Mouse (Mus musculus) kidney, embryonic 14.5 days (tissue): ENCODE measurements around the gene Rpl5. TPM values are rescaled to one million over a fixed set of nuclear protein-coding genes. Genes with fewer than 3 reads are reported as not detected.
A peak's percentile ranks its signal among the peaks of the same experiment; 100 is the strongest.

Experiments used
- ATAC-seq: fragments of 200-750 bp; cut with Nextera tagmentation; 2 replicates; pipeline ENCODE4 v1.8.0; 2017; ENCODE audit warnings: moderate number of reproducible peaks, mild to moderate bottlenecking, moderate TSS enrichment, moderate library complexity; ENCODE audit not compliant: low FRiP score, low TSS enrichment
- H3K27ac ChIP-seq: fragments of 300-500 bp; sonication (generic); 2 replicates; pipeline ENCODE4 v1.5.1; 2014; ENCODE audit warnings: low read depth, mild to moderate bottlenecking, low read length, moderate library complexity, mixed read lengths
- H3K27me3 ChIP-seq: fragments of 300-500 bp; sonication (generic); 2 replicates; pipeline ENCODE4 v1.6.1; 2014; ENCODE audit warnings: mild to moderate bottlenecking, low read length; ENCODE audit not compliant: control insufficient read depth, insufficient read depth
- H3K36me3 ChIP-seq: fragments of 300-500 bp; sonication (generic); 2 replicates; pipeline ENCODE4 v1.6.1; 2014; ENCODE audit warnings: low read length, mixed read lengths; ENCODE audit not compliant: control insufficient read depth, insufficient read depth
- H3K4me1 ChIP-seq: fragments of 300-500 bp; sonication (generic); 2 replicates; pipeline ENCODE4 v1.6.1; 2014; ENCODE audit warnings: low read length, mixed read lengths; ENCODE audit not compliant: control insufficient read depth, insufficient read depth
- H3K4me2 ChIP-seq: fragments of 300-500 bp; sonication (generic); replicated peaks from 2 replicates; pipeline ENCODE4 v1.6.1; 2014; ENCODE audit warnings: low read depth, mild to moderate bottlenecking, low read length
- H3K4me3 ChIP-seq: fragments of 300-500 bp; sonication (generic); 2 replicates; pipeline ENCODE4 v1.5.1; 2014; ENCODE audit warnings: mild to moderate bottlenecking, low read length
- H3K9ac ChIP-seq: fragments of 300-500 bp; sonication (generic); 2 replicates; pipeline ENCODE4 v1.6.1; 2014; ENCODE audit warnings: low read depth, mild to moderate bottlenecking, low read length, moderate library complexity
- H3K9me3 ChIP-seq: fragments of 300-500 bp; sonication (generic); 2 replicates; pipeline ENCODE4 v1.6.1; 2016; ENCODE audit warnings: low read length; ENCODE audit not compliant: control insufficient read depth
- WGBS: fragments of 180-500 bp; shearing (Covaris S2); extraction: QIAGEN DNeasy Blood & Tissue Kit; methylation state at CpG from one replicate; pipeline ENCODE4 v1.1.7; 2014; 5-methylcytosine and 5-hydroxymethylcytosine counted together
- polyA plus RNA-seq: library from polyadenylated mRNA; unstranded; fragments of >200 nt; fragmentation: Nextera tagmentation; extraction: Ambion mirVana; gene quantifications from 2 replicates; pipeline ENCODE4 v1.2.1, GENCODE M21; 2014

Rpl5 gene
- polyA plus RNA-seq, 1 experiment from 2014 or later, result 92.5 TPM

DNA sequence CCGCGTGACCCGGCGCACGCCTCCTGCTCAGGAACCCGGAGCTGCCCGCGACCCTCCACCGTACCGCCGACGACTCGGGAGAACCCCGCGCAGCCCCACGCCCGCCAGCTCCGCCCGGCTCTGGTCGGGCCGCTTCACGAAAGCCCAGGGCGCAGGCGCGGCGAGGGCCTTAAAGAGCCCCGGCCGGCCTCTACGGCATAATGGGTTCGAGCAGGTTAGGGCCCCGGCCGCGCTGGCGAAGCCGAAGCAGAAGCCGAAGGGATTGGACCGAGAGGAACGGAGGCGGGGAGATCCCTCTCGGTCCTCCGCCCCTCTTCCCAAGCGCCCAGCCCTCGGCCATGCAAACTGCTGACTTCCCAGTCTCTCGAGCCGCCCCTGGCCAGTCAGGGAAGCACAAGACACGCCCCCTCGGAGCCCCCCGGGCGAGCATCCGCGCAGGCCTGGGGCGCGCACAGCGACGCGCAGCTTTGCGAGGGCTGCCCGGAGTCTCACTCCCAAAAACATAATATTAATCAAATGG, 31.3 kb upstream of the Rpl5 start:
- Histone ChIP-seq H3K4me2 (peak overlapping the region; percentile 47), H3K36me3 (no peaks in the 10 kb centered on the region), H3K9ac (peak overlapping the region; percentile 90), H3K27me3 (no peaks in the 10 kb centered on the region), H3K4me3 (peak overlapping the region; percentile 82), H3K4me1 (peaks cover 21% of the 10 kb centered on the region), H3K27ac (peak overlapping the region; percentile 96), H3K9me3 (no peaks in the 10 kb centered on the region)
- ATAC-seq, result peak; percentile 99
- under 1% methylated on average over 57 of the region's 58 CpGs for WGBS

DNA sequence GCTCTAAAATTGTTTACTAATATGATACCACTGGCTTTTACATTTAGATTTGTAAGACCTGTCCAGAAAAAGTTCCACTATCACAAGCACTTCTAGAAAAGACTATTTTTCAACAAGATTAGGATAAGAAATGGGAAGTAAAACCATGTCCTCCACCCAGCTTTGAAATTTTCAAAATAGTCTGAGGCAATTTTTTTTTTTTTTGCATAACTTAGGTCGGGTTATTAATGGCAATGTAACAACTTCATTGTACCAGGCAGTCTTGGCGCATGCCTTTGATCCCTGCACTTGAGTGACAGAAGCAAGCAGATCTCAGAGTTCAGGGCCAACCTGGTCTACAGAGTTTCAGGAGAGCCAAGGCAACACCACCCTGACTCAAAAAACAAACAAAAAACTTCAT, 30.6 kb upstream of the Rpl5 start:
- 50% methylated on average over 2 of the region's 2 CpGs for WGBS
- H3K4me3 ChIP-seq, result no peak overlapping the region

DNA sequence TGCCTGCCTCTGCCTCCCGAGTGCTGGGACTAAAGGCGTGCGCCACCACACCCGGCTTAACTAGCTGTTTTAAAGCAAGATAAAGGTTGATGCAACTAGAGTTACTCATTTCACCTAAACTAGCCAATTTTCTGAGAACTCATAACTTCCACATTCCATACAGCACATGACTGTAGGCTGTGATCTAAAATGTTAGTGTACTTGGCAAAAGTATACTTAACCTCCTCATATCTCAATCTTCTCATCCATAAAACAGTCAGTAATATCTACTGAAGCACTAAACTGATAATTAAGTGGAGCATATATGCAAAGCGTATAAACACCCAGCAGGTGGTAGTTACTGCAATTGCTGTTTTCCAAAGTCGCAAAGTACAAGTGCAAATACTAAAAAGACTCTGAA, 27.0 kb upstream of the Rpl5 start:
- 92% methylated on average over 6 of the region's 6 CpGs for WGBS
- no peak overlapping the region for H3K4me2 ChIP-seq
- H3K4me3 ChIP-seq, result no peak overlapping the region
- no peak overlapping the region for H3K27ac ChIP-seq
- H3K9me3 ChIP-seq, result no peaks in the 10 kb centered on the region
- H3K27me3 ChIP-seq, result no peaks in the 10 kb centered on the region
- no peaks in the 10 kb centered on the region for H3K4me1 ChIP-seq
- no peak overlapping the region for H3K9ac ChIP-seq
- no peak for ATAC-seq
- no peaks in the 10 kb centered on the region for H3K36me3 ChIP-seq

More for the DNA sequence above, 30.6 kb upstream of the Rpl5 start:
- Histone ChIP-seq H3K9ac (no peak overlapping the region), H3K4me2 (peak overlapping the region; percentile 47), H3K27ac (no peak overlapping the region), H3K36me3 (no peaks in the 10 kb centered on the region), H3K4me1 (peaks cover 17% of the 10 kb centered on the region), H3K9me3 (no peaks in the 10 kb centered on the region), H3K27me3 (no peaks in the 10 kb centered on the region)
- ATAC-seq, result no peak

DNA sequence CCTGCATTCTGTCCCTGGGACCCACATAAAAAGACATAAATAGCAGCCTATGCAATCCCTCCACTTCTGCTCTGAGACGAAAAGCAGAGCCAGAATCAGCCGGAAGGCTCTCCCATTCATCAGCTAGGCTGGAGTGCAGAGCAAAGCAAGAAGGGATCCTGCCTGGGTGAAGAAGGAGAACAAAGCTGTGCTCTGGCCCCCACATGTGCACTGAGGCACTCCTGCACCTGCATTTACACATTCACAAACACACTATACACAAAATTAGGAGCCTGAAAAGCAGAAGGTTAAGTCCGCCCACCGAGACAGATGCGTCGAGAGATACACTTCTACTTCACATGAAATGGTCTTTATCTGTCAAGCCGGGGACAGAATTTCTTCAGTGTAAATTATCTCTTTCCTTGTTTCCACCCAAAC, 26.4 kb upstream of the Rpl5 start:
- Histone ChIP-seq H3K27me3 (no peaks in the 10 kb centered on the region), H3K27ac (no peak overlapping the region), H3K4me2 (no peak overlapping the region), H3K9ac (no peak overlapping the region), H3K9me3 (no peaks in the 10 kb centered on the region), H3K4me3 (no peak overlapping the region), H3K4me1 (no peaks in the 10 kb centered on the region), H3K36me3 (no peaks in the 10 kb centered on the region)
- WGBS, result 76% methylated on average over 7 of the region's 7 CpGs
- ATAC-seq, result no peak

DNA sequence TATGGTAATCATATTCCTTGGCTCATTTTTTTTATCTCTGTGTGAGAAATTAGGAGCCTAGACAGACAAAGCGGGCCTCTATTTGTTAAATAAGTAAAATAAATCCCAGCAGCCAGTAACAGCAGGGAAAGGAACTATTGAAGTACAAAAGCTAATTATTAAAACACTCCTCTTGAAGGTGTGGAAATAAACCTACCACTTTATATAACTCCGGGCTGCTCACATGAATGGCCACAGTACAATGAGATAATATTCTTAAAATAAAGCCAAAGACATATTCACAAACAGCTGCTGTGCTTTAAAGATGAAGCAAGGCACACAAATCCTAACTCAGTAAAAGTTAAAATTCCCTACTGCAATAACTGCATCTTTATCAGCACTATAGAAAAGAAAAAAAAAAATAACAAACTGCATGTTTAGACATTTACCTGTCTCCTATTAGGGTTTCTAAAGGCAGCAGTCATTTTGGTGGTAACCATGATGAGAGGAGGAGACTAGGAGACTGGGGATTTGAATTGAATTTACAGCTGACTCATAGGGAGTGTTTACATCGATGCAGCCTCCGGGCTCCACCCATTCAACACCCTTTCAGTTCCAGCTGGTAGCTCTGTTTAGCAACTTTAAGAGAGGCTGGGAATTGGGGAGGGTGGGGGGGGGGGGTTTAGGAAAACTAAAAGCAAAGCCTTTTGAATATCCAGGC, 25.6 kb upstream of the Rpl5 start, which contains the start of gene Evi5:
Gene Evi5, minus strand, starts transcription at position 547 of the 700 bp plus-strand sequence.
- 45% methylated on average over 4 of the region's 4 CpGs for WGBS
- H3K9me3 ChIP-seq, result no peaks in the 10 kb centered on the region
- H3K36me3 ChIP-seq, result no peaks in the 10 kb centered on the region
- no peaks in the 10 kb centered on the region for H3K4me1 ChIP-seq
- H3K4me2 ChIP-seq, result no peak within 1 kb of the TSS
- H3K4me3 ChIP-seq, result no peak within 1 kb of the TSS
- H3K9ac ChIP-seq, result no peak within 1 kb of the TSS
- no peak within 1 kb of the TSS for H3K27ac ChIP-seq
- H3K27me3 ChIP-seq, result no peaks in the 10 kb centered on the region
- ATAC-seq, result no peak

DNA sequence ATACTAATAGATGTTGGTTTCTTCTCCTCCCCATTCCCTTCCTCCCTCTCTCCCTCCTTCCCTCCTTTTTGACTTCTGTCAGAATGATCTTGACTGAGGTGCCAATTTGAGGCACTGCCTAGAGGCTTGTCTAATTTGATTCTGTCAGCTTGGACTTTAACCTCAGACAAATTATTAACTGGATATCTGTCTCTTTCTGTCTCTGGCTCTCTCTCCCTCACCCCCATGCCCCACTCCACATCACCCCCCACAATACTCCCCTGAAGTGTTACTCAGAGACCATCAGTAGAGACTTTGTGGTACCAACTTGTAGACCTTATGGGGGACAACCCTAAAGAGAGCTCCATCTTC, 25.1 kb upstream of the Rpl5 start:
- ATAC-seq, result no peak
- H3K4me3 ChIP-seq, result no peak overlapping the region
- no peak overlapping the region for H3K9ac ChIP-seq
- no peak overlapping the region for H3K4me2 ChIP-seq
- no peaks in the 10 kb centered on the region for H3K36me3 ChIP-seq
- H3K27me3 ChIP-seq, result no peaks in the 10 kb centered on the region
- H3K9me3 ChIP-seq, result no peaks in the 10 kb centered on the region
- no peaks in the 10 kb centered on the region for H3K4me1 ChIP-seq
- H3K27ac ChIP-seq, result no peak overlapping the region

DNA sequence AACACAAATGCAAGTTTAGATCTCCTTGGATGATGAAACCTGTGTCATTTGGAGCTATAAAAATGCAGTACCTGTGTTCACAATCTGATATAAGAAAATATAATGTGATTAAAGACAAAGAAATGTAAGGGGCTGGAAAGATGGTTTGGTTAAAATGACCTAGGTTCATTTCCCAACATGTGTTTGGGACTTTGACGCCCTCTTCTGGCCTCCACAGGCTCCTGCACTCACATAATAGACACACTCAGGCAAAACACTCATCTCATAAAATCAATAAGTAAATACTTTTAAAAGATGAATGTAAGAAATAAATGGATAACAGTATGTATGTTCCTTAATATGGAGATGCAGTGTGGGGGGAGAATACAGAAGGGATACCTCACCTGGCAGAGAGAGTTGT, 23.2 kb upstream of the Rpl5 start:
- no peaks in the 10 kb centered on the region for H3K36me3 ChIP-seq
- no peaks in the 10 kb centered on the region for H3K4me1 ChIP-seq
- no peaks in the 10 kb centered on the region for H3K27me3 ChIP-seq
- no peak for ATAC-seq
- H3K27ac ChIP-seq, result no peak overlapping the region
- no peak overlapping the region for H3K4me3 ChIP-seq
- no peak overlapping the region for H3K9ac ChIP-seq
- H3K9me3 ChIP-seq, result no peaks in the 10 kb centered on the region
- 75% methylated on average over 1 of the region's 1 CpGs for WGBS
- no peak overlapping the region for H3K4me2 ChIP-seq

DNA sequence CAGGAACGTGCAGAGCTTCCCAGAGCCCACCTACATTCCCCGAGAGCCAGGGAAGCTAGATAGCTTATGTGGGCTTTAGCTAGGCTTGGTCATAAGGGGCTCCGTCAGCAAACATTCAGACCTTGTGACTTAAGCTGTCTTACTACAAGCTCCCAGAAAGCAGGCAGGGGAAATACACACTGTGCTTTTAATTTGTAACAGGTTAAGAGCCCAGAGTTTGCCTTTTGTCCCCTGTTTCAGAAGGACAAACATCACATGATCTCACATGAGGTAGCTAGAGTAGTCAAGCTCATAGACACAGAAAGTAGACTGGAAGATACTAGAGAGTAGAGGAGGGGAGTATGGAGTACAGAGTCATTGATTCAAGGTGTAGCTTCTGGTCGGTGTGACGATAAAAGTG, 19.6 kb upstream of the Rpl5 start:
- Histone ChIP-seq H3K9ac (no peak overlapping the region), H3K4me1 (no peaks in the 10 kb centered on the region), H3K27ac (no peak overlapping the region), H3K9me3 (no peaks in the 10 kb centered on the region), H3K4me2 (no peak overlapping the region), H3K4me3 (no peak overlapping the region), H3K27me3 (no peaks in the 10 kb centered on the region), H3K36me3 (no peaks in the 10 kb centered on the region)
- no peak for ATAC-seq
- 84% methylated on average over 5 of the region's 5 CpGs for WGBS

DNA sequence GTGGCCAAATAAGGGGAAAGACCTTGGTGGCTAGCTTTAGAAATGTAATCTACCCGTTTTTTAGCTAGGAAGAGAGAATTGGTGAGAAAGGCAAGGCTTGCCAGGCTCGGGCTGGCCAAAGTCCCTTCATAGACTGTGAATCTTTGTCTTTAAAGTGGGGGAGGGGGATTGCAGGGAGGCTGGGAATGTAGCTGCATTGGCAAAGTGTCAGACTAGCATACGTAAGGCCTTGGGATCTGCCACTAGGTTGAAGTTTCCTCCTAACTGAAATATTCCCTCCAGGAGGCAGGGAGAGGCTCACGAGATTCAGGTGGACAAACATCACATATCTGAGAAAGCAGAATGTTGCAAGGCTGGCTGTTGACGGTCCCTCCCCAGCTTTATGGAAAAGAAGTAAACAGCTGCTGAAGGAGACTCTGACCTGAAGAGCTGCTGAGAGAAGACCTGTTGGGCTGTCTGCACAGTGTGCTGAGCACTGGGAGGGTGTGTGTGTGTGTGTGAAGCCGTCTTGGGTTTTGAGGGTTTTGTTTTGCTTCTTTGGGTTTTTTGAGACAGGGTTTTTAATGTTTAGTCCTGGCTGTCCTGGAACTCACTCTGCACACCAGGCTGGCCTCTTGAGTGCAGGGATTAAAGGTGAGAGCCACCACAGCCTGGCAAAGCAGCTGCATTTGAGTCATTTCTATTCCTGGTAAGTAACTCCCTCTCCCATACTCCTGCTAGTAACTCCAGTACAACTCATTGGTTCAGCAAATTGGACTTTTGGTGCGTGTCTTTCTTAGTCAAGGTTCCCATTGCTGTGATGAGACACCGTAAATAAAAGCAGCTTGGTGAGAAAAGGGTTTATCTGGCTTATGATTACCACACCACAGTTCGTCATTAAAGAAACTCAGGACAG, 10.1 kb upstream of the Rpl5 start:
- no peaks in the 10 kb centered on the region for H3K27me3 ChIP-seq
- no peak for ATAC-seq

More for the DNA sequence above, 10.1 kb upstream of the Rpl5 start:
- Histone ChIP-seq H3K27ac (0 out of 2 replicates have a peak overlapping the region, but pooled peaks have one; percentile 43), H3K4me1 (no peaks in the 10 kb centered on the region), H3K9me3 (no peaks in the 10 kb centered on the region), H3K36me3 (no peaks in the 10 kb centered on the region), H3K4me2 (no peak overlapping the region), H3K9ac (no peak overlapping the region), H3K4me3 (no peak overlapping the region)
- 57% methylated on average over 9 of the region's 9 CpGs for WGBS
